Mouse (Mus musculus): ENCODE results near the gene Eif2ak3. TPM values are rescaled to one million over a fixed set of nuclear protein-coding genes. Genes with fewer than 3 reads are reported as not detected.

Gene Eif2ak3
- total RNA-seq, 1 experiment = 33.9 TPM

GRCm38 (mm10) chr6:70931801-70932200 lies 87.5 kb downstream of the Eif2ak3 start:
- in situ Hi-C loops (cut with MboI; ENCODE audit: low sequenced_read_pairs in 2 of 2, unreplicated experiment in 2 of 2) = no loop called here
- TF ChIP-seq ZNF384 (IDR thresholded peaks at IDR 0.05; ENCODE audit: low read depth, low read length) (no peak), CHD2 (IDR thresholded peaks at IDR 0.05; ENCODE audit: low read depth, low read length) (no peak), HCFC1 (IDR thresholded peaks at IDR 0.05; ENCODE audit: borderline replicate concordance, insufficient read depth, low read length) (no peak), MAFK (IDR thresholded peaks at IDR 0.05; ENCODE audit: insufficient read depth, low read depth, low read length) (no peak), ZC3H11A (IDR thresholded peaks at IDR 0.05; ENCODE audit: borderline replicate concordance, low read depth, low read length) (no peak)
- DNase-seq (ENCODE audit: low read depth, low spot score) = no peak
- H3K9ac ChIP-seq (ENCODE audit: insufficient read depth, low read depth, low read length, poor library complexity, severe bottlenecking) = no peak overlapping the region
- no peaks in the 10 kb centered on the region for H3K9me3 ChIP-seq (ENCODE audit: control insufficient read depth, insufficient read depth, low read depth, low read length)
- no peak overlapping the region for H3K27ac ChIP-seq (ENCODE audit: insufficient read depth, low read depth, low read length, poor library complexity, severe bottlenecking)
- H3K4me3 ChIP-seq (ENCODE audit: insufficient read depth in 1 of 2, low read depth in 1 of 2, low read length in 2 of 2, poor library complexity in 1 of 2, severe bottlenecking in 1 of 2) = no peak overlapping the region
- no peaks in the 10 kb centered on the region for H3K36me3 ChIP-seq (ENCODE audit: control insufficient read depth, insufficient read depth, low read length, poor library complexity, severe bottlenecking)
- H3K4me1 ChIP-seq (ENCODE audit: control insufficient read depth in 2 of 2, insufficient read depth in 2 of 2, low read length in 2 of 2, poor library complexity in 1 of 2) = no peaks in the 10 kb centered on the region

- TF ChIP-seq HCFC1 (IDR thresholded peaks at IDR 0.05; ENCODE audit: borderline replicate concordance, insufficient read depth, low read length) (no peak), ZNF384 (IDR thresholded peaks at IDR 0.05; ENCODE audit: low read depth, low read length) (no peak), ZC3H11A (IDR thresholded peaks at IDR 0.05; ENCODE audit: borderline replicate concordance, low read depth, low read length) (no peak), MAFK (IDR thresholded peaks at IDR 0.05; ENCODE audit: insufficient read depth, low read depth, low read length) (no peak), CHD2 (IDR thresholded peaks at IDR 0.05; ENCODE audit: low read depth, low read length) (no peak)
- no peaks in the 10 kb centered on the region for H3K4me1 ChIP-seq (ENCODE audit: control insufficient read depth in 2 of 2, insufficient read depth in 2 of 2, low read length in 2 of 2, poor library complexity in 1 of 2)
- H3K4me3 ChIP-seq (ENCODE audit: insufficient read depth in 1 of 2, low read depth in 1 of 2, low read length in 2 of 2, poor library complexity in 1 of 2, severe bottlenecking in 1 of 2) = no peak overlapping the region
- DNase-seq (ENCODE audit: low read depth, low spot score) = no peak
- no peak overlapping the region for H3K27ac ChIP-seq (ENCODE audit: insufficient read depth, low read depth, low read length, poor library complexity, severe bottlenecking)
- no peaks in the 10 kb centered on the region for H3K36me3 ChIP-seq (ENCODE audit: control insufficient read depth, insufficient read depth, low read length, poor library complexity, severe bottlenecking)
- in situ Hi-C loops (cut with MboI; ENCODE audit: low sequenced_read_pairs in 2 of 2, unreplicated experiment in 2 of 2) = no loop called here
- H3K9me3 ChIP-seq (ENCODE audit: control insufficient read depth, insufficient read depth, low read depth, low read length) = no peaks in the 10 kb centered on the region
- H3K9ac ChIP-seq (ENCODE audit: insufficient read depth, low read depth, low read length, poor library complexity, severe bottlenecking) = no peak overlapping the region
Measured at GRCm38 (mm10) chr6:70953274-70953673, 109.0 kb downstream of the Eif2ak3 start.

- no peak for DNase-seq (ENCODE audit: low read depth, low spot score)
Measured at GRCm38 (mm10) chr6:70954040-70954439, 109.7 kb downstream of the Eif2ak3 start.

More at GRCm38 (mm10) chr6:70954040-70954439, 109.7 kb downstream of the Eif2ak3 start:
- no peak for TF ChIP-seq HCFC1 (IDR thresholded peaks at IDR 0.05; ENCODE audit: borderline replicate concordance, insufficient read depth, low read length)
- TF ChIP-seq ZC3H11A (IDR thresholded peaks at IDR 0.05; ENCODE audit: borderline replicate concordance, low read depth, low read length) = no peak
- no peak for TF ChIP-seq CHD2 (IDR thresholded peaks at IDR 0.05; ENCODE audit: low read depth, low read length)
- no peak for TF ChIP-seq MAFK (IDR thresholded peaks at IDR 0.05; ENCODE audit: insufficient read depth, low read depth, low read length)
- no peak for TF ChIP-seq ZNF384 (IDR thresholded peaks at IDR 0.05; ENCODE audit: low read depth, low read length)
- Histone ChIP-seq H3K4me3 (ENCODE audit: insufficient read depth in 1 of 2, low read depth in 1 of 2, low read length in 2 of 2, poor library complexity in 1 of 2, severe bottlenecking in 1 of 2) (no peak overlapping the region), H3K4me1 (ENCODE audit: control insufficient read depth in 2 of 2, insufficient read depth in 2 of 2, low read length in 2 of 2, poor library complexity in 1 of 2) (no peaks in the 10 kb centered on the region), H3K36me3 (ENCODE audit: control insufficient read depth, insufficient read depth, low read length, poor library complexity, severe bottlenecking) (no peaks in the 10 kb centered on the region), H3K27ac (ENCODE audit: insufficient read depth, low read depth, low read length, poor library complexity, severe bottlenecking) (no peak overlapping the region), H3K9me3 (ENCODE audit: control insufficient read depth, insufficient read depth, low read depth, low read length) (no peaks in the 10 kb centered on the region), H3K9ac (ENCODE audit: insufficient read depth, low read depth, low read length, poor library complexity, severe bottlenecking) (no peak overlapping the region)
- in situ Hi-C loops (cut with MboI; ENCODE audit: low sequenced_read_pairs in 2 of 2, unreplicated experiment in 2 of 2) = no loop called here

Other genes with a start within 250 kb of the Eif2ak3 start
- gene Rpia, start 52.3 kb upstream of the Eif2ak3 start, total RNA-seq (2012; rRNA removed) = 8.0 and 11.0 TPM in 2 replicates
- gene Tex37, start 74.4 kb downstream of the Eif2ak3 start, total RNA-seq (2012; rRNA removed) = not detected in 2 replicates
- gene Foxi3, start 112.0 kb downstream of the Eif2ak3 start, total RNA-seq (2012; rRNA removed) = 3.5 and 4.2 TPM in 2 replicates

All from ES-E14 (cell line).